In the genomic region with DNA sequence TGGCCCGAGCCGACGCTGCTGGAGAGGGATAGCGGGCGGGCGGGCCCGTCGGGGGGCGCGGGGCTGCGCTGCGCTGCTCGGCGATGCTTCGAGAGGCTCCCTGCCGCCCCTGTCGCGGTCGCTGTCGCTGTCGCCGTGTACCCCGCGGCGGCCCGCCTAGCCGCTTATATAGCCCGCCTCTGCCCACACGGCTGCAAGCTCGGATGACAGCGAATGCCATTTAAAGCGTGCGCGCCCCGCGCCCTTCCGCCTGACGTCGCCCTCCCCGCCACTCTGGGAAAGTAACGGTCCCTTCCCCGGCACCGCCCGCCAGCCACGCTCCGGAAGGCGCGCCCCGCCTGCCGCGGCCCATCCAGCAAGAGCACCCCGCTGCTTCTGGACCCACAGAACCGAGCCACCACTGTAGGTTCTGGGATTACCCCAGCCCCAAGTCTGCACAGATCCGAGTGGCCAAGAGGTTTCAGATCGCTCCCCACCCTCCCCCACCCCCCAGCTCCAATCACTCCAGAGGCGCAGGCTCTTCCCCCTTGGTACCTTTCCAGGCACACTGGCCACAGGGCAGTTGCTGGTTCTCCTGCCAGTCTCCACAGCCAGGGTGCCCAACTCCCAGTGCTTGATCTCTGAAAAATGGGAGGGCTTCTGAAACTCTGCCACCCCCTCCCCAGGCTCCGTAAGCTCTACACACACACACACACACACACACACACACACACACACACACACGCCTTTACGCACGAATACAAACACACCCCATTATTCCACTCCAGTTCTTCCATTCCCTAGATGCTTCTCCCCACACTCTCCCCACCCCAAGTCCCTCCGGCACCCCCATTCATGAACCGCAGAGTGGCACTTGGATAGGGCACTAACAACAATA, we compare ENCODE assay signal across 8 mouse cellular contexts. TPM values are rescaled to one million over a fixed set of nuclear protein-coding genes. Genes with fewer than 3 reads are reported as not detected.
DNase-seq lines count a peak whose midpoint lies in the region; ATAC-seq and TF ChIP-seq lines count a peak whose summit lies in the region.

A gene (minus strand): TSS at position 294 of the 877 bp plus-strand sequence.

- H3K9ac ChIP-seq in forebrain, embryonic 14.5 days (ENCODE audit: low read length) = peak within 1 kb of the TSS; percentile 91
- peak within 1 kb of the TSS; percentile 89 for H3K9ac ChIP-seq in heart, embryonic 16.5 days (ENCODE audit: low read length)
- H3K9ac ChIP-seq in liver, embryonic 13.5 days = peak within 1 kb of the TSS; percentile 52; the same call in 1 of the 2 replicates
- peak within 1 kb of the TSS; percentile 77 for H3K9ac ChIP-seq in neural tube, embryonic 14.5 days (replicated peaks; ENCODE audit: low read depth, low read length)

- H3K4me2 ChIP-seq in forebrain, embryonic 14.5 days (ENCODE audit: low read length) = peak within 1 kb of the TSS; percentile 93
- H3K4me2 ChIP-seq in heart, embryonic 16.5 days (ENCODE audit: low read depth, low read length) = peak within 1 kb of the TSS; percentile 99
- H3K4me2 ChIP-seq in liver, embryonic 13.5 days = peak within 1 kb of the TSS; percentile 64
- peak within 1 kb of the TSS; percentile 96 for H3K4me2 ChIP-seq in neural tube, embryonic 14.5 days (ENCODE audit: low read depth, low read length)

- H3K36me3 ChIP-seq in C2C12 (ENCODE audit: control insufficient read depth, insufficient read depth) = no peaks in the 10 kb centered on the region
- H3K36me3 ChIP-seq in forebrain, embryonic 14.5 days (ENCODE audit: control insufficient read depth, insufficient read depth, low read length) = no peaks in the 10 kb centered on the region
- no peaks in the 10 kb centered on the region for H3K36me3 ChIP-seq in heart, embryonic 16.5 days (ENCODE audit: control insufficient read depth, insufficient read depth)
- H3K36me3 ChIP-seq in liver, embryonic 13.5 days = no peaks in the 10 kb centered on the region
- no peaks in the 10 kb centered on the region for H3K36me3 ChIP-seq in neural tube, embryonic 14.5 days (ENCODE audit: control insufficient read depth, insufficient read depth, low read length)

- H3K79me2 ChIP-seq in C2C12 (ENCODE audit: control insufficient read depth, insufficient read depth) = no peaks in the 10 kb centered on the region

- peak; percentile 79 for ATAC-seq in forebrain, embryonic 14.5 days
- ATAC-seq in heart, embryonic 16.5 days (replicated peaks; ENCODE audit: extremely low read depth, insufficient read depth, low FRiP score) = peak; percentile 77
- no peak for ATAC-seq in liver, embryonic 13.5 days (ENCODE audit: low read depth)
- peak; percentile 69 for ATAC-seq in neural tube, embryonic 14.5 days (ENCODE audit: low read depth)

- peaks cover 57% of the 10 kb centered on the region for H3K27me3 ChIP-seq in C2C12 (ENCODE audit: control insufficient read depth, insufficient read depth, insufficient read length)
- no peaks in the 10 kb centered on the region for H3K27me3 ChIP-seq in forebrain, embryonic 14.5 days (replicated peaks; ENCODE audit: control insufficient read depth, insufficient read depth, low read length)
- H3K27me3 ChIP-seq in heart, embryonic 16.5 days (ENCODE audit: control insufficient read depth, insufficient read depth, low read length) = peaks cover 21% of the 10 kb centered on the region
- peaks cover 75% of the 10 kb centered on the region for H3K27me3 ChIP-seq in liver, embryonic 13.5 days
- H3K27me3 ChIP-seq in neural tube, embryonic 14.5 days (ENCODE audit: control insufficient read depth, insufficient read depth, low read length) = peaks cover 8% of the 10 kb centered on the region; the same call in 1 of the 2 replicates

- no peaks in the 10 kb centered on the region for H3K4me1 ChIP-seq in brown adipose tissue, adult 24 weeks (ENCODE audit: control insufficient read depth, insufficient read depth, insufficient read length, low read length)
- H3K4me1 ChIP-seq in forebrain, embryonic 14.5 days (ENCODE audit: control insufficient read depth, insufficient read depth, low read length) = peaks cover 23% of the 10 kb centered on the region
- H3K4me1 ChIP-seq in heart, embryonic 16.5 days (ENCODE audit: control insufficient read depth, insufficient read depth, low read length) = peaks cover 5% of the 10 kb centered on the region
- peaks cover 3% of the 10 kb centered on the region for H3K4me1 ChIP-seq in liver, embryonic 13.5 days (replicated peaks)
- peaks cover 5% of the 10 kb centered on the region; the same call in 1 of the 2 replicates for H3K4me1 ChIP-seq in neural tube, embryonic 14.5 days (ENCODE audit: control insufficient read depth, insufficient read depth, low read length)

- peak within 1 kb of the TSS; percentile 15 for H3ac ChIP-seq in C2C12 (ENCODE audit: control insufficient read depth, insufficient read length, low read depth)

- no peak within 1 kb of the TSS for H3K4me3 ChIP-seq in C2C12 (ENCODE audit: insufficient read depth, poor library complexity, severe bottlenecking)
- H3K4me3 ChIP-seq in brown adipose tissue, adult 24 weeks (ENCODE audit: insufficient read depth, low read depth, low read length) = peak within 1 kb of the TSS; percentile 60
- H3K4me3 ChIP-seq in forebrain, embryonic 14.5 days (ENCODE audit: low read depth, low read length) = peak within 1 kb of the TSS; percentile 78
- H3K4me3 ChIP-seq in heart, embryonic 16.5 days (ENCODE audit: low read length) = peak within 1 kb of the TSS; percentile 84
- H3K4me3 ChIP-seq in liver, embryonic 13.5 days (replicated peaks) = peak within 1 kb of the TSS; percentile 56
- peak within 1 kb of the TSS; percentile 66 for H3K4me3 ChIP-seq in neural tube, embryonic 14.5 days (ENCODE audit: low read depth, low read length)

- peak; percentile 93 for DNase-seq in forebrain, embryonic 14.5 days (ENCODE audit: low spot score)
- peak; percentile 81 to 91 for DNase-seq in kidney, postnatal 25 days
- no peak for DNase-seq in liver, embryonic 13.5 days
- peak; percentile 33 to 51 for DNase-seq in thymus, postnatal 36 days

- H3K9me3 ChIP-seq in forebrain, embryonic 14.5 days (replicated peaks; ENCODE audit: control insufficient read depth, low read length) = no peaks in the 10 kb centered on the region
- no peaks in the 10 kb centered on the region for H3K9me3 ChIP-seq in heart, embryonic 16.5 days (replicated peaks; ENCODE audit: control insufficient read depth, low read length)
- H3K9me3 ChIP-seq in liver, embryonic 13.5 days (replicated peaks) = no peaks in the 10 kb centered on the region
- no peaks in the 10 kb centered on the region for H3K9me3 ChIP-seq in neural tube, embryonic 14.5 days (ENCODE audit: control insufficient read depth, low read length)

- WGBS in forebrain, embryonic 14.5 days = 1% methylated on average over 31 of the region's 62 CpGs
- WGBS in heart, embryonic 16.5 days = 6% methylated on average over 46 of the region's 62 CpGs
- WGBS in liver, embryonic 13.5 days (ENCODE audit: insufficient replicate concordance) = 6% methylated on average over 61 of the region's 62 CpGs
- 4% methylated on average over 30 of the region's 62 CpGs for WGBS in neural tube, embryonic 14.5 days

- H3K79me3 ChIP-seq in C2C12 (ENCODE audit: low read depth) = no peaks in the 10 kb centered on the region

- TF ChIP-seq CTCF in C2C12 (IDR thresholded peaks at IDR 0.05; ENCODE audit: control insufficient read depth, insufficient read depth, insufficient read length) = no peak

- no peak within 1 kb of the TSS for H3K27ac ChIP-seq in brown adipose tissue, adult 24 weeks (replicated peaks; ENCODE audit: low read depth, low read length)
- peak within 1 kb of the TSS; percentile 97 for H3K27ac ChIP-seq in forebrain, embryonic 14.5 days (ENCODE audit: low read depth, low read length)
- peak within 1 kb of the TSS; percentile 68 for H3K27ac ChIP-seq in heart, embryonic 16.5 days (ENCODE audit: low read length)
- no peak within 1 kb of the TSS for H3K27ac ChIP-seq in liver, embryonic 13.5 days
- H3K27ac ChIP-seq in neural tube, embryonic 14.5 days (ENCODE audit: low read depth, low read length) = peak within 1 kb of the TSS; percentile 84

TF ChIP-seq in C2C12, 6 proteins besides CTCF, POLR2A, EP300 and RAD21:
- TF ChIP-seq USF1 (IDR thresholded peaks at IDR 0.05; ENCODE audit: low read depth) (no peak), MYOD1 (IDR thresholded peaks at IDR 0.05; ENCODE audit: control insufficient read depth, insufficient read length, low read depth) (no peak), CEBPB (IDR thresholded peaks at IDR 0.05; ENCODE audit: low read depth) (no peak), FOSL1 (IDR thresholded peaks at IDR 0.05; ENCODE audit: insufficient read depth, low read length, poor library complexity, severe bottlenecking) (no peak), MYOG (IDR thresholded peaks at IDR 0.05; ENCODE audit: control insufficient read depth, extremely low read depth, insufficient read length) (no peak), MAX (IDR thresholded peaks at IDR 0.05) (no peak)

RNA-seq across cellular contexts. Expression of the gene that starts here (rescaled TPM):
- 0.67 TPM for polyA plus RNA-seq in C2C12 (2012; fragmentation: generic; extraction: Trizol)
- 0.92 and 0.99 TPM in 2 replicates for polyA plus RNA-seq in brown adipose tissue, adult 24 weeks (2012; ENCODE audit: insufficient read depth, insufficient read length, missing spikeins)
- 23.9 and 28.6 TPM in 2 replicates for polyA plus RNA-seq in forebrain, embryonic 14.5 days (2014; fragmentation: Nextera tagmentation; extraction: Ambion mirVana)
- 7.1 and 9.0 TPM in 2 replicates for polyA plus RNA-seq in heart, embryonic 16.5 days (2015; fragmentation: Nextera tagmentation; extraction: Ambion mirVana)
- 1.7 and 2.2 TPM in 2 replicates for polyA plus RNA-seq in liver, embryonic 13.5 days (2015; fragmentation: Nextera tagmentation; extraction: Ambion mirVana)
- polyA plus RNA-seq in neural tube, embryonic 14.5 days (2014; fragmentation: Nextera tagmentation; extraction: Ambion mirVana) = 12.3 and 12.8 TPM in 2 replicates

Comparison
In these comparisons a context has a peak if more than half of its experiments do, and no peak if none do; other contexts are left out.
1. H3K27ac ChIP-seq: peak in forebrain, embryonic 14.5 days (single experiment), heart, embryonic 16.5 days (single experiment) and neural tube, embryonic 14.5 days (single experiment); none in brown adipose tissue, adult 24 weeks (single experiment) and liver, embryonic 13.5 days (single experiment).
2. Peak in every context shown above with its lines, with median percentiles within 50 percentile points of each other: H3K4me2 ChIP-seq and H3K9ac ChIP-seq.